Mouse (Mus musculus): ENCODE results near the gene Fbxo21.

GRCm38 (mm10) chr5:117976657-117977500 is at the start of gene Fbxo21:
- TF ChIP-seq POLR2A (IDR thresholded peaks at IDR 0.05; ENCODE audit: low read depth, low read length) (peak; percentile 79), CTCF (conservative IDR thresholded peaks at IDR 0.05 in 1 of 2, IDR thresholded peaks at IDR 0.05 in 1 of 2; ENCODE audit: low read depth in 2 of 2, low read length in 2 of 2) (no peak), E2F4 (IDR thresholded peaks at IDR 0.05; ENCODE audit: insufficient replicate concordance, low read depth, low read length) (no peak), EP300 (IDR thresholded peaks at IDR 0.05; ENCODE audit: low read length) (no peak), CHD1 (IDR thresholded peaks at IDR 0.05; ENCODE audit: low read depth, low read length) (no peak), HCFC1 (IDR thresholded peaks at IDR 0.05; ENCODE audit: low read depth, low read length) (peak; percentile 43; the same call in 1 of the 2 replicates), BHLHE40 (IDR thresholded peaks at IDR 0.05; ENCODE audit: low read depth, low read length) (no peak), USF1 (IDR thresholded peaks at IDR 0.05; ENCODE audit: low read depth, low read length) (no peak), MAFK (IDR thresholded peaks at IDR 0.05; ENCODE audit: insufficient replicate concordance, low read length) (no peak), ZMIZ1 (IDR thresholded peaks at IDR 0.05; ENCODE audit: low read depth, low read length) (no peak), NRF1 (IDR thresholded peaks at IDR 0.05; ENCODE audit: low read depth, low read length) (peak; percentile 70), SIN3A (IDR thresholded peaks at IDR 0.05; ENCODE audit: low read length) (peak; percentile 85; the same call in 1 of the 2 replicates)

All from CH12.LX (cell line).